Mouse (Mus musculus) stomach, embryonic 15.5 days (tissue): ENCODE measurements around the gene Hs6st1. TPM values are rescaled to one million over a fixed set of nuclear protein-coding genes. Genes with fewer than 3 reads are reported as not detected.

Experiments
- ATAC-seq: fragments of 200-750 bp; cut with Nextera tagmentation; 2 replicates; pipeline ENCODE4 v1.8.0; 2017; ENCODE audit warnings: low read depth, moderate number of reproducible peaks, moderate TSS enrichment; ENCODE audit not compliant: insufficient read depth, low FRiP score
- H3K27ac ChIP-seq: fragments of 300-500 bp; sonication (generic); 2 replicates; pipeline ENCODE4 v1.5.1; 2015; ENCODE audit warnings: mild to moderate bottlenecking, inconsistent platforms
- H3K27me3 ChIP-seq: fragments of 300-500 bp; sonication (generic); replicated peaks from 2 replicates; pipeline ENCODE4 v1.6.1; 2015; ENCODE audit warnings: inconsistent platforms
- H3K36me3 ChIP-seq: fragments of 300-500 bp; sonication (generic); 2 replicates; pipeline ENCODE4 v1.6.1; 2015; ENCODE audit warnings: inconsistent platforms
- H3K4me1 ChIP-seq: fragments of 300-500 bp; sonication (generic); 2 replicates; pipeline ENCODE4 v1.6.1; 2015; ENCODE audit warnings: inconsistent platforms
- H3K4me2 ChIP-seq: fragments of 300-500 bp; sonication (generic); 2 replicates; pipeline ENCODE4 v1.6.1; 2015; ENCODE audit warnings: mild to moderate bottlenecking, inconsistent platforms
- H3K4me3 ChIP-seq: fragments of 300-500 bp; sonication (generic); replicated peaks from 2 replicates; pipeline ENCODE4 v1.5.1; 2015; ENCODE audit warnings: inconsistent platforms
- H3K9ac ChIP-seq: fragments of 300-500 bp; sonication (generic); 2 replicates; pipeline ENCODE4 v1.6.1; 2015; ENCODE audit warnings: inconsistent platforms
- H3K9me3 ChIP-seq: fragments of 300-500 bp; sonication (generic); 2 replicates; pipeline ENCODE4 v1.6.1; 2016; ENCODE audit warnings: inconsistent platforms
- WGBS: fragments of 180-500 bp; shearing (Covaris S2); methylation state at CpG from one replicate; pipeline ENCODE4 v1.1.7; 2015; 5-methylcytosine and 5-hydroxymethylcytosine counted together
- polyA plus RNA-seq: library from polyadenylated mRNA; unstranded; fragments of >200 nt; fragmentation: Nextera tagmentation; extraction: Ambion mirVana; gene quantifications from 2 replicates; pipeline ENCODE4 v1.2.1, GENCODE M21; 2015

The Hs6st1 gene
- polyA plus RNA-seq, 1 experiment from 2014 or later, result 13.0 TPM

- Histone ChIP-seq H3K4me2 (no peak overlapping the region), H3K9ac (no peak overlapping the region), H3K4me3 (no peak overlapping the region), H3K27me3 (no peaks in the 10 kb centered on the region), H3K9me3 (no peaks in the 10 kb centered on the region), H3K4me1 (peaks cover 65% of the 10 kb centered on the region), H3K27ac (peak overlapping the region; percentile 48), H3K36me3 (peaks cover 5% of the 10 kb centered on the region; the same call in 1 of the 2 replicates)
- 73% methylated on average over 7 of the region's 7 CpGs for WGBS
- no peak; the same call in 1 of the 2 replicates for ATAC-seq
Measured at GRCm38 (mm10) chr1:36074968-36075367, 6.8 kb downstream of the Hs6st1 start.

GRCm38 (mm10) chr1:36075652-36076051 is 7.5 kb downstream of the Hs6st1 start:
- H3K4me1 ChIP-seq, result peaks cover 61% of the 10 kb centered on the region
- H3K9me3 ChIP-seq, result no peaks in the 10 kb centered on the region
- H3K27ac ChIP-seq, result no peak overlapping the region
- no peak overlapping the region for H3K4me2 ChIP-seq
- no peaks in the 10 kb centered on the region for H3K27me3 ChIP-seq
- ATAC-seq, result no peak
- peaks cover 5% of the 10 kb centered on the region; the same call in 1 of the 2 replicates for H3K36me3 ChIP-seq
- no peak overlapping the region for H3K4me3 ChIP-seq
- WGBS, result 67% methylated on average over 5 of the region's 5 CpGs
- no peak overlapping the region for H3K9ac ChIP-seq

- no peak for ATAC-seq
- H3K27ac ChIP-seq, result no peak overlapping the region
- peaks cover 48% of the 10 kb centered on the region for H3K4me1 ChIP-seq
- H3K36me3 ChIP-seq, result peaks cover 5% of the 10 kb centered on the region; the same call in 1 of the 2 replicates
- H3K4me3 ChIP-seq, result no peak overlapping the region
- H3K4me2 ChIP-seq, result no peak overlapping the region
- no peak overlapping the region for H3K9ac ChIP-seq
- H3K27me3 ChIP-seq, result no peaks in the 10 kb centered on the region
- 81% methylated on average over 6 of the region's 6 CpGs for WGBS
- no peaks in the 10 kb centered on the region for H3K9me3 ChIP-seq
Measured at GRCm38 (mm10) chr1:36077084-36077483, 8.9 kb downstream of the Hs6st1 start.

- H3K9me3 ChIP-seq, result no peaks in the 10 kb centered on the region
- WGBS, result 86% methylated on average over 1 of the region's 1 CpGs
- no peak overlapping the region for H3K27ac ChIP-seq
- H3K36me3 ChIP-seq, result peaks cover 5% of the 10 kb centered on the region; the same call in 1 of the 2 replicates
- peaks cover 40% of the 10 kb centered on the region for H3K4me1 ChIP-seq
- H3K4me2 ChIP-seq, result no peak overlapping the region
- no peak overlapping the region for H3K9ac ChIP-seq
- no peaks in the 10 kb centered on the region for H3K27me3 ChIP-seq
- no peak for ATAC-seq
- no peak overlapping the region for H3K4me3 ChIP-seq
Measured at GRCm38 (mm10) chr1:36078250-36078649, 10.1 kb downstream of the Hs6st1 start.

GRCm38 (mm10) chr1:36079679-36080078 is 11.5 kb downstream of the Hs6st1 start:
- no peak overlapping the region for H3K4me2 ChIP-seq
- peaks cover 9% of the 10 kb centered on the region; the same call in 1 of the 2 replicates for H3K36me3 ChIP-seq
- H3K4me3 ChIP-seq, result no peak overlapping the region
- H3K27ac ChIP-seq, result no peak overlapping the region
- H3K27me3 ChIP-seq, result no peaks in the 10 kb centered on the region
- no peak for ATAC-seq
- 57% methylated on average over 8 of the region's 8 CpGs for WGBS
- H3K4me1 ChIP-seq, result peaks cover 33% of the 10 kb centered on the region
- H3K9me3 ChIP-seq, result no peaks in the 10 kb centered on the region
- H3K9ac ChIP-seq, result no peak overlapping the region

GRCm38 (mm10) chr1:36080974-36081373 is 12.8 kb downstream of the Hs6st1 start:
- Histone ChIP-seq H3K27ac (no peak overlapping the region), H3K27me3 (no peaks in the 10 kb centered on the region), H3K4me2 (no peak overlapping the region), H3K9ac (no peak overlapping the region), H3K4me3 (no peak overlapping the region), H3K9me3 (no peaks in the 10 kb centered on the region), H3K36me3 (peaks cover 10% of the 10 kb centered on the region), H3K4me1 (peaks cover 20% of the 10 kb centered on the region)
- no peak for ATAC-seq
- WGBS, result 75% methylated on average over 5 of the region's 5 CpGs

- Histone ChIP-seq H3K36me3 (peaks cover 10% of the 10 kb centered on the region), H3K27ac (no peak overlapping the region), H3K4me2 (no peak overlapping the region), H3K27me3 (no peaks in the 10 kb centered on the region), H3K4me3 (no peak overlapping the region), H3K9me3 (no peaks in the 10 kb centered on the region), H3K4me1 (peaks cover 15% of the 10 kb centered on the region; the same call in 1 of the 2 replicates), H3K9ac (no peak overlapping the region)
- 91% methylated on average over 6 of the region's 6 CpGs for WGBS
- ATAC-seq, result no peak
Measured at GRCm38 (mm10) chr1:36082184-36082583, 14.0 kb downstream of the Hs6st1 start.

- H3K4me1 ChIP-seq, result peaks cover 16% of the 10 kb centered on the region
- H3K9me3 ChIP-seq, result no peaks in the 10 kb centered on the region
- ATAC-seq, result no peak
- H3K27me3 ChIP-seq, result no peaks in the 10 kb centered on the region
- H3K27ac ChIP-seq, result no peak overlapping the region
- H3K4me2 ChIP-seq, result no peak overlapping the region
- 79% methylated on average over 5 of the region's 5 CpGs for WGBS
- no peak overlapping the region for H3K9ac ChIP-seq
- peaks cover 10% of the 10 kb centered on the region for H3K36me3 ChIP-seq
- no peak overlapping the region for H3K4me3 ChIP-seq
Measured at GRCm38 (mm10) chr1:36083554-36083953, 15.4 kb downstream of the Hs6st1 start.

- Histone ChIP-seq H3K4me2 (no peak overlapping the region), H3K36me3 (peaks cover 10% of the 10 kb centered on the region), H3K4me1 (peaks cover 28% of the 10 kb centered on the region), H3K9ac (no peak overlapping the region), H3K27me3 (no peaks in the 10 kb centered on the region), H3K4me3 (no peak overlapping the region), H3K27ac (no peak overlapping the region), H3K9me3 (no peaks in the 10 kb centered on the region)
- ATAC-seq, result no peak
- WGBS, result 97% methylated on average over 5 of the region's 5 CpGs
Measured at GRCm38 (mm10) chr1:36085069-36085468, 16.9 kb downstream of the Hs6st1 start.

- peak; percentile 44 for ATAC-seq
- H3K4me2 ChIP-seq, result peak overlapping the region; percentile 21; the same call in 1 of the 2 replicates
Measured at GRCm38 (mm10) chr1:36088367-36088766, 20.2 kb downstream of the Hs6st1 start.

GRCm38 (mm10) chr1:36089481-36089880 is 21.3 kb downstream of the Hs6st1 start:
- Histone ChIP-seq H3K36me3 (peaks cover 12% of the 10 kb centered on the region), H3K9me3 (no peaks in the 10 kb centered on the region), H3K4me3 (no peak overlapping the region), H3K27ac (peak overlapping the region; percentile 75), H3K4me2 (no peak overlapping the region), H3K4me1 (peaks cover 34% of the 10 kb centered on the region), H3K9ac (no peak overlapping the region), H3K27me3 (no peaks in the 10 kb centered on the region)
- 29% methylated on average over 1 of the region's 1 CpGs for WGBS
- no peak for ATAC-seq

More at GRCm38 (mm10) chr1:36088367-36088766, 20.2 kb downstream of the Hs6st1 start:
- Histone ChIP-seq H3K4me1 (peaks cover 34% of the 10 kb centered on the region), H3K27ac (peak overlapping the region; percentile 75), H3K4me3 (no peak overlapping the region), H3K9ac (no peak overlapping the region), H3K9me3 (no peaks in the 10 kb centered on the region), H3K27me3 (no peaks in the 10 kb centered on the region), H3K36me3 (peaks cover 10% of the 10 kb centered on the region)
- WGBS, result 43% methylated on average over 4 of the region's 4 CpGs

- peaks cover 37% of the 10 kb centered on the region for H3K4me1 ChIP-seq
- 0 out of 2 replicates have a peak, but pooled peaks have one; percentile 9 for ATAC-seq
- no peaks in the 10 kb centered on the region for H3K27me3 ChIP-seq
- no peak overlapping the region for H3K9ac ChIP-seq
- H3K4me2 ChIP-seq, result no peak overlapping the region
- H3K36me3 ChIP-seq, result peaks cover 9% of the 10 kb centered on the region; the same call in 1 of the 2 replicates
- peak overlapping the region; percentile 75 for H3K27ac ChIP-seq
- 46% methylated on average over 6 of the region's 6 CpGs for WGBS
- H3K9me3 ChIP-seq, result no peaks in the 10 kb centered on the region
- H3K4me3 ChIP-seq, result no peak overlapping the region
Measured at GRCm38 (mm10) chr1:36090011-36090721, 22.0 kb downstream of the Hs6st1 start.
